Mouse (Mus musculus) heart, postnatal 36 days (tissue): ENCODE data around the gene S100a10. TPM values are rescaled to one million over a fixed set of nuclear protein-coding genes. Genes with fewer than 3 reads are reported as not detected.
"Not testable (repeated sequence)": the region's sequence is repeated elsewhere in the genome, so short reads cannot be mapped to it uniquely, and the experiment has no call there.

ENCODE experiments used
- DNase-seq, 2 experiments: peaks; one replicate each; pipeline ENCODE4 v3.0.0; 2021 to 2022
- intact Hi-C: fragments of 180-260 bp; cut with DNase I; formaldehyde crosslinking; loops from one replicate; pipeline ENCODE4 v1.15.1; 2025
- total RNA-seq, 2 experiments: library from RNA; stranded (reverse); gene quantifications; 2 replicates each; pipeline ENCODE4 v1.2.3; 2021

Gene S100a10
- 100 to 1,000 TPM in 1 of 2 experiments, 10 to 100 TPM in 1; 87.6 to 103 TPM for total RNA-seq

DNA sequence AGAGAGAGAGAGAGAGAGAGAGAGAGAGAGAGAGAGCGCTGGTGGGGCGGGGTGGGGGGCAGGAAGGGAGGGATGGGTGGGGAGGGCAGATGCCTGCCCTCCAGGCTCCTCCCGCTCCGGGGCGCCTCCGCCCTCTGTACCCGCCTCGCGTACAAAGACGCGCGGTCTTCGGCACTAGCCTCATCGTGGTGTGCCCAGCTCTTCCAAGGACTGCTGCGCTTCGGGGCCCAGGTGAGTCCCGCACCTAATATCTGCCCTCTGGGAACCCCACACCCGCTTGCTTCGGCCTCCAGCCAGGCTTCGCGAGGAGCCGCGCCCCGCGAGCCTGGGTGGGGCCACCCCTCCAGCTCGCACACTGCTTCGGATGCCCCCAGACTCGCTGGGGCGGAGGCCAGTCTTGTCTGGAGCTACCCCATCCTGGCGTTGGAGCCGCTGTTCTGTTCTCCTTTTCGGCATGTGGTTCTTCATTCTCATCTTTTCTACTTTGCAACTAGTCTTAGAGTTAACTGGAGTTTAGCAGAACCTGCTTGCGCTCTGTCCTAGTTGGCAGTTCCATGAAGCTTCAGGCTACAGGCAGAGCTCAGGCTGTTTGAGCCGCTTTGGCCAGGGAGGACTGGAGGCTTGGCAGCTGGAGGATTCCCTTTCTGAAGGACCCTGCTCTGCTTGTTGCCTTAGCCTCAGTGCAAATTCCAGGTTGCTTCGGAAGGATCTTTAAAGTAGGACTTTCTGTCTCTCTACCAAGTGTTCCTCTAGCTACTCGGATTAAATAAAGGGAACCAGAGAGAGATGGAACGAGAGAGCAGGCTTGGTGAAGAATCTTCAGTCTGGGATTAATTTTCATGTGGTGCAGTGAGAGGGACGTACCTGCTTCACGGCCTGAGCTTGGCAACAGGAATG is at the start of gene S100a10:
TSS of gene S100a10 (plus strand) at position 100 of the 897 bp plus-strand sequence.
- intact Hi-C loops = loop anchor here (2.0 kb wide), 1 partner anchor 42 kb away; no protein-coding TSS in a partner anchor
- DNase-seq = peak; percentile 79 to 86

DNA sequence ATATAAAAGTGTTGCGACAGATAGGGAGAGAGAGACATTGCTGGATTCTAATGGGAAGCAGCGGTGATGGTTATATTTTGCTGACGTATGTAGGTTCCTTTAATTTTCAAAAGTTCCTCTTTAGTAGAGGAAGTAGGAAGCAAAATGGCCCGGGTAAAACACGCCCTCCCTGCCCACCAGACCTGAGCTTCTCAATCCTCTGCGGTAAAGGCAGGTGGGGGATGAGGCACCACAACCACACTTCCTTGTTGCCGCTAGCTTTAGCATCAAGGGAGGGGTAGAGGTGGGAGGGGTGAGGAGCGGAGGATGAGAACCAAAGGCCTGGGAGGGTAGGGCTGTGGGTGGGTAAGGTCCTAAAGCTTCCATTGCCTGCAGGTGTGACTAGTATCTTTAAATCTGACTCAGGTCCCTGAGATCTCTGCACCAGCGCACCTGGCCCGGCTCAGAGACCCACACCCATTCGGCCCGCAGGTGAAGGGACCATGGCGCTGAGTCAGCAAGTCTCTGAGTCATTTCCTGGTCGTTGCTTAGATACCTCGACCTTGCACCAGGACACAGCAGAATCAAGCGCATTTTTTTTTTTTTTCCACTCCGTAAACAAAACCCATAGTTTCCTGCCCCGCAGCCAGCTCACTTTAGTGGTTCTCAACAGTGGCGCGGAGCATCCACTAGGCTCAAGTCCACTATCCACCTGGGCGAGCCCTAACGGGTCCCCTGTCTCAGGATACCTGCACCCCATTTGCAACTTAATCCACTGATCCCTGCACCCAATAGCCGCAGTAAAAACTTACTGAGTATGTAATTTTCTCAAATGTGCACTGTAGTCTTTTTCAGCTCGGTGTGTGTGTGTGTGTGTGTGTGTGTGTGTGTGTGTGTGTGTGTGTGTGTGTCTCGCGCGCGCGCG is 48.7 kb upstream of the S100a10 start:
- peak; percentile 20 to 35 for DNase-seq
- intact Hi-C loops = no loop called here

DNA sequence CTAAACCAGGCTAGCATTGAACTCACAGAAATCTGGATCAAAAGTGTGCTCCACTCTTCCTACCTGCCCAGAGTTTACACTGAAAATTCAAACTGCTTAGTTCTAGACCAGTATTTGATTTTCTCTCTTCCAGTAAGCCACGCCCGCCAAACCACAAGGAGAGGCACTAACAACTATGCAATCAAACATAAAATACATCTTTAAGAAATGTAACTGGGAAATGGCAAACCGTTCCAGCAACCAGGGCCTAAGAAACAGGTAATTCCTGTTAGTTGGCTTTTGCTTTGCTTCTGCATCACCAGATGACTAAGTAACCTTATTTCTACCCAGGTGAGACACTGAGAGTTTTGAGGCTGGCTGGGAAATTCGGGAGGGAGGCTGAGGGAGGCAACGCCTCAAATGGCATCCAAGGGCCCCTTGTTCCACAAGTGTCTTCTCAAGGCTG is 48.0 kb upstream of the S100a10 start:
- intact Hi-C loops = no loop called here
- no peak for DNase-seq

DNA sequence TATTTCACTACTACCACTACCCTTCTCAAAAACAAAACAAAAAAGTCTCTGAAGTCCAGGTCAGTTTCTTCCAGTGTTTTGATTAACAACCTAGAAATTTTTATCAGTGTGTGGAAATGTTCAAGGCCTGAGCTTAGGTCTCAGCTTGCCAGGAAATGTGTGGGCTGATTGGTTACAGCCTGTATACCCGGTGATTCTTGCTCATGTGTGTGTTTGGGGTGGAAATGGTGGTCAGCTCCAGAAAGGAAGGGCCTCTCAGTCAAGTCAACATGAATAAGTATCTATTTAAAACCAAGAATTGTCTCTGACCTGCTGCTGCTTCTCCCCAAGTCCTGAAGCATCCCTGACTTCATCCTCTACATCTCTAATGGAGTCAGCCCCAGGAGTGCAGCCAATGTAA is 45.6 kb upstream of the S100a10 start:
- DNase-seq = no peak
- intact Hi-C loops = no loop called here

DNA sequence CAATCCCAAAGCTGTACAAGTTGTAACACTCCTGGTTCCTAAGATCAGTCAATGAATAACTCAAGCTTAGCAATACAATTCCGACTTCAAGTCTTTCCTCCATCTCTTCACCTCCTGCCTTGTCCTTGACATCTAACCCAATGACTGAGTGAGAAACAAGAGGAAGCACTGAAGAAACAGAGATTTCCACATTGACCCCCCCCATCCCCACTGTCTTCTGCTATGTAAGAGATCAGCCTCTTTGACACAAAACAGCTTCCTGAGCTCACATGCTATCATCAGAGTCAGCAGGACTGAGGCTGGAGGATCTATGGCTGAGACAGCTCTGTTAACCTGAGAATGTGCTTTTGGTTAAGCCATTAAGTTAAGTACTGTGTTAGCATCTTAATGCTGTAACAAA is 43.8 kb upstream of the S100a10 start:
- no peak for DNase-seq
- intact Hi-C loops = no loop called here

DNA sequence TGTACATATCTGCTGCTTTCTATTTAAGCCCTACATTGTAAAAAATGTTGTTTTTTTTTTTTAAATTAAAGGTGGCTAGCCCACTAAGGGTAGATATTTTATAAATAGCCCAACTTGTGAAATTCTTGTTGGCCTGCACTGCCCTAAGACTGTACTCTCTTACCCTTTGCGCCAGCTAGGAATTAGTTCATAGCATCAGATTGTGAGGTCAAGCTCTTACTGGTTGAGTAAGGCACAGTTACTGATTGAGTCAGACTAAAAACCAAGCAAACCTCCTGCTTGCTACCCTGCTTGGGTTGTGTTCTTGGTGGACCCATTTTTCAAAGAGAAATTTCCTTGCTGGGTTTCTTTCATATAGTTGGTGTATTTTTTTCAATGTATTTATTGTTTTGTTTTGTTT is 43.1 kb upstream of the S100a10 start:
- DNase-seq = no peak
- intact Hi-C loops = no loop called here

DNA sequence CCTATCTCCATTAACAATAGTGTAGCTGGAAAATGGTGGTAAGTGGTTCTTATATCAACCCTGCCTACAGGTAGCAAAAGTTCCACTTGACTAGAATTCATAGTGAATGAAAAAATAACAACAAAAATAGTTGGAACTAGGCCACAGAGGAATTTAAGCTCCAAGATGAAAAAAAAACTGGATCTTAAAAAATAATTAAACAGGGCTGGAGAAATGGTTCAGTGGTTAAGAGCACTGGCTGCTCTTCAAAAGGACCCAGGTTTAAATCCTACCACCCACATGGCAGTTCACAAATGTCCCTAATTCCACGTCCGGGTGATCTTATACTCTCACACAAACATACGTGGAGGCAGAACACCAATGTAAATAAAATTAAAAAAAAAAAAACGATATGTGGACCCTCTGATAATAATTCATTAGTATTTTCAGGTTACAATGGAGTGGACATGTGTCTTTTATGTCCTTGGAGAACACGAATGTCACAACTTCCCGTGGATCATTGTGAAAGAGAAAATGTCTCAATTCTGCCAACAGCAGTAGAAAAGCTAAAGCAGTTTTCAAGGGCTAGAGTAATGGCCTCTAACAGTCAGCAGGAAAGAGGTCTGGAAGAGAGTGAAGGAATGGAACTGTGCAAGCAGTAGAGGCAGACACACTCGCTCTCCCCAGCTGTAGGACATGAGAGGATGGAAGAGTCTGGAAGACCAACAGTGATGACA is 42.3 kb upstream of the S100a10 start:
- no peak for DNase-seq

DNA sequence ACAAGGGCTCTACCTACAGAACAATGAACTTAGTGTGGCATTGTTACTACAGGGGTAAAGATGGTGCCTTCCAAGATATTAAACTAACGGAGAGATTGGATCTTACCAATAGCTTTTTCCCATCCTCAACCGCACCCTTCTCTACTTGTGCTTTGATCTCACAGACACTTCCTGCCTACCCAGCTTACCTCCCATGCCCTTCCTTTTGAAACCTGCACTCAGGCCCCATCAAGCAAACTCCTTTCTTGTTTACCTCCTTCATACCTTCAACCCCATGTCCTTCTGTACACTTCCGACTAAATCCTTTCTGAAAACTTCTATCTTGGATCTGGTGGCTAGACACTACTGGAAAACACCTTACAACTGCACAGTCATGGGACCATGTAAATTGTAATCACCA is 40.3 kb upstream of the S100a10 start:
- intact Hi-C loops = no loop called here
- DNase-seq = no peak

More for the DNA sequence above, 42.3 kb upstream of the S100a10 start:
- intact Hi-C loops = no loop called here

DNA sequence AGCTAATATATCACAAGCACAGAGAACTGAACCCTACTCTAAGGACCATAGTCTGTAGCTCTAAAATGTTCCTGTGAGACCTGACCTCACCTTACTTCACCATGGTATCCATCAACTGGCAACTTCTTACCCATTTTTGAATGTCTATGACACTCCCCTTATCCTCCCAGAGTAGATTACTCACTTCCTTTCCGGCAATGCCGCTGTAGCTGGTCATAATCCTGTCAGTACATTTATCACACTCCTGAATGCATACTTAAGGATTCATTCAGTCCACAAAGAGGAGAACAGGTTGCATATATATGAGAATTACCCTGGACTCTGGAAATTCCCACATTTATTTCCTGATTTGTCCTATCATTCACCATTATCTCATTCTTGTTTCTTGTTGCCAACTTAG is 37.5 kb upstream of the S100a10 start:
- no peak for DNase-seq
- intact Hi-C loops = no loop called here

DNA sequence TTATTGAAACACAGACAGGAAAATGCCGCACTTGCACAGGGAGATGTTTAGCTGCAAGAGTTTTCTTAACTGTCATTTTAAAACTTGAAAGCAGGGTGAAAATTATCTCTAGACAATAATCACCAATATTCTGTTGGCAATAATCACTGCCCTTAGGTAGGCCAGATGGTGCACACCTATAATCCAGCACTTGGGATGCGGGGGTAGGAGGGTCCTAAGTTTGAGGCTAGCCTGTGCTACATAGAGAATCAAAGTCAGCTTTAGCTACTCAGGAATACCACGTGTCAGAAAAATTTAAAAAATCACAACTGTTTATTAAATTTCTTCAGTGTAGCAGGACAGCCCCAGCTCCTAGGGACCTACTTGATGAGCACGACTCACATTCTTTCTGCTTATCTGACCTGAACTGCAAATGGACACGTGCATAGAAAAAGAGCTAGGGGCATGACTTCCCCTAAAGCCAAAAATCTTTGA is 35.0 kb upstream of the S100a10 start:
- intact Hi-C loops = loop anchor here (2.0 kb wide), 1 partner anchor 27 kb away; no protein-coding TSS in a partner anchor
- no peak for DNase-seq

DNA sequence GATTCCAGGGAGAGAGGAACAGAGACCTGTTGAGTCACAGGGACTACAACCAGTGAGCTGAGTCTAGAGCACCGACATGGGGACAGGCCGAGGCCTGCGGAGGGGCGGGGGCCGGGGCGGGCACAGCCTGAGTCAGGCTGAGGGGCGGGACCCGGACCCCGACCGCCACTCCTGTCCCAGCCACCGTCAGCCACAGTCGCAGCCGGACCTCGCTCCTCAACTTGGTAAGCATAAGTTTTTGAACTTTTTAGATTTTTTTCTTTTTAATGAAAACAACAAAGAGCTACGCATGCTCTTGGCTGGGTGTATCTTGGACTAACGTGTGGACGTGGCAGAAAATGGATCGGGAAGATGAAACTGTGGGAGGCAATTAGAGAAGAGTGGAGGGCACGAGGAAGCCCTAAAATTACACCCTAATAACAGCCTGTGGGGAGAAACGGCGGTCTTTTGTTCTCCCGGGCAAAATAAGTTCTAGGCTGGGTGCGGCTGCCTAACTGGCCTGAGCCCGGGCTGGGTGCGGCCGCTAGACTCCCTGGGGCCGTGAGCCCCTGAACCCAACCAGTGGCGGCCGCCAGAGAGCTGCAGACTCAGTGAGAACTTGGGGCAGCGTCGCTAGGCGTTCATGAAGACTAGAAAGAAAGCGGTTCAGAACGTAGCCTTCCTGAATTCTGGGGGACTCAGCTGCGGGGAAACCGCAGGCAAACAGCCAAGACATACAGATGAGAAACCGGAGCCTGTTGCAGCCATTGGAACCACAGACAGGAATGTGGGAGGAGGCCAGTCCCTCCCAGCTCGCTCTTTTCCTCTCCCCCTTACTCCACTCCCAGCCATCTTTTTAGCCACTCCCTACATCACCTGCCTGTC is 34.3 kb upstream of the S100a10 start, which contains the start of gene S100a11:
TSS of gene S100a11 (plus strand) at position 159 of the 864 bp plus-strand sequence.
- DNase-seq = peak; percentile 69 to 80
- intact Hi-C loops = loop anchor here (2.0 kb wide), 1 partner anchor 26 kb away; no protein-coding TSS in a partner anchor

DNA sequence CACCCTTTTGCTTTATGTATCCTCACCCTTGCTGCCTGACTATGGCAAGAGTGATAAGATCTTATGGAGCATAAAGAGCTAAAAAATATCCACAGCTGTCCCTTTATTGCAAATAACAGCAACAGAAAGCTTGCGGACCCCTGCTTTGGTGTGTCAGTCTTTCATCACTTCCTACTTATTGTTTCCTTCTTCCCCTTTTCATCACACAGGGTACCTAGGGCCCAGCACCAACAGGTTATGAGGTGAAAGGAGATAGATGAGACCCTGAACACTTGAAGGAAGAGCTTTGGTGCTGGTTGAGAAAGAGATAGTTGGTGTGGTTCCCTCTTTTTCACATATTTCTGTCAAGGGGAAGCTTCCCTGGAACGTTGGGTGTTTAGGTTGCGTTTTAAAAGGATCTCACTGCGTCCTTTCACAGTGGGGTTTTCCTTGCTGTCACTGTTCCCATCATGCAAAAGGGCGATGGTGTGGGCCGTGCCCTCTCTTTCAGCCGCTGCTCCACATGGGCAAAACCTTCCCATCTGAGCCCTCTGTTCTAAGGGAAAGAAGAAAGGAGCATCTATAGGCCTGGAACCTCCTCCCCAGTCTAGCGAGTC is 33.3 kb upstream of the S100a10 start:
- DNase-seq = peak in 1 of 2 experiments; percentile 10
- intact Hi-C loops = loop anchor here (2.0 kb wide), 1 partner anchor 25 kb away; no protein-coding TSS in a partner anchor

DNA sequence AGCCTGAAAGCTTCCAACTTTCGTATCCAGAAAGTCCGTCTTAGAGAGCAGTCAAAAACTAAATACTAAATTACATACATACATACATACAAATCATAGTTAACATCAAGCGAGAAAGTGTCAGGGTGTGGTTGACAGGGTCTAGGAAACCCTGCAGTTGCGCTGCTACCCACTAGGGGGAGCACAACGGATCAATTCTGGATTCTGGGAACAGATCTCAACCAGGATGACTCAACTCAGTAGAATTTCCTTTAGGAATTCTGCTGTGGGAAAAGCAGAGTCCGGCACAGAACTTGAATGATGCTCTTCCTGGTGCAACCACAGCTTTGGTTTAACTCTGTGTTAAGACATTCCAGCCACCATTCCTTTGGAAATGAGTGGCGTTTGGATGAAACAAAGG is 32.3 kb upstream of the S100a10 start:
- intact Hi-C loops = no loop called here
- peak; percentile 78 to 79 for DNase-seq

DNA sequence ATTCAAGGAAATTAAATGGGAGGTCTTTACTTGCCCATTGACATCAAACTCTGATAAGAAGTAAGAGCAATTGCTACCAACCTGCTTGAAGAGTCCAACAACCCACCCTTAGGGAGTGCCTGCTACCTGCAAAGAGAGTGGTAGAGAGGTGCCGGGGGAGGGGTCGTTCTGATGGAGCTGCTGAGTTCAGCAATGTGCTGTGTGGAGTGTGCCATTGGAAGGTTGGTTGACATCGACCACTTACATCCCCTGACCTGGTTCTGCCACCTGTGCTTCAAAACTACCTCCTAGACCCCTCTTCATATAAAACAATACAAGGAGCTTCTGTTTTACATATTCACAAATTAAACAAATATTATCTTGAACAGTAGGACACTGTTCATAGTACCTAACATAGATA is 27.6 kb upstream of the S100a10 start:
- intact Hi-C loops = no loop called here
- DNase-seq = no peak

DNA sequence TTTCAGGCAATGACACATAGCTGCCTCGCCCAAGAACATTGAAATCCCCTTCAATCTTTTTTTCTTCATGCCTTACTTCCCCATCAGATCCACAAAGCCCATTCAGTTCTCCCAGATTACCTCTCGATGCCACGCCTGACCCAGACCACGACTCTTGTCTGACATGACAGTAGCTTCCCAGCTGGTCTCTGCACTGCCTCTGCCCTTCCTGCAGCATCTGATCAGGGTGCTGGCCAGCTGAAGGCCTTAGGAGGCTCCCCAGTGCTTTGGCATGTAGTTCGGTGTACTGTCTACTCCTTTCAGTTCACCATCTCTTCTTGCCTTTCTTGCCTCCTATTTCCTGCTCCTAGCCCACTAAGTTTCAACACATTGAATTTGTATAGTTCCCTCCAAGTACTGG is 26.1 kb upstream of the S100a10 start:
- intact Hi-C loops = no loop called here
- DNase-seq = no peak

DNA sequence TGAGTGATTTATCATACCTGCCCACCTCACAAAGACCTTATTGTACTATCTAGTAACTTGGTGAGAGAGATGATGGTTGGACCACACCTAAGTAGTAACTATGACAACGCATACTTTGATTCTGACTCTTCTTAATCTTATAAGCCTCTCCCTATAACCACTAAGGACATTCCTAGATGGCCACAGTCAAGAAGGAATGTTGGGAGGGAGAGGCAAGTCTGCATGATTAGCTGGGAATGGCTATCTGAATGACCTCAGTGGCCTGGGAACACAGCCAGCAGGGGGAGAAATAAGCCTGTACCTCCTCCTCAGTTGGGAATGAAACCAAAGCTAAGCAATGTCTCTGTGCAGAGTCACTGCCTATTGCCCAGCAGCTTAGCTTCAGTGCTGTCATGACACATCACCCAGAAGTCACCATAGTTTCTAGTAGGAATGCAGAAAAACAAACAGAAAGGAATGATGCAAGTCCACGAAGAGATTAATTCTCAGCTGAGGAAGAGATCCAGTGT is 17.8 kb upstream of the S100a10 start:
- intact Hi-C loops = no loop called here
- peak; percentile 55 to 57 for DNase-seq

DNA sequence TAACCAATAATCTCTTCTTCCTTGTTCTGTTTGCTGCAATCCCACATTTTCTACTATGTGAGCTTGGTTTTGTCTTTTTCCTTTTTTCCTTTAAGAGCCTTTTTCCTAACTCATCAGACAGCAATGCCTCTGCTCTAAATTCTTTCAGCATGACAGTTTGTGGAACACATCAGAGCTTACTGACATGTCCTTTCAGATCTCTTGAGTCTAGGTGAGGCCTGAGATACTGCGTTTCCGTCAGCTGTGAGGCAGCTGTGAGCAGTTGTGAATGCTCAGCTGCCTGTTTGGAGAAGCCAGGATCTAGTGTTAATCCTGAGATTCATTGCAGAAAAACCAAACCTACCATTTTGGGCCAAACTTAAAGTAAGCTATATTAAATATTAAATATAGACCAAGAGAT is 16.4 kb upstream of the S100a10 start:
- intact Hi-C loops = no loop called here
- no peak for DNase-seq

DNA sequence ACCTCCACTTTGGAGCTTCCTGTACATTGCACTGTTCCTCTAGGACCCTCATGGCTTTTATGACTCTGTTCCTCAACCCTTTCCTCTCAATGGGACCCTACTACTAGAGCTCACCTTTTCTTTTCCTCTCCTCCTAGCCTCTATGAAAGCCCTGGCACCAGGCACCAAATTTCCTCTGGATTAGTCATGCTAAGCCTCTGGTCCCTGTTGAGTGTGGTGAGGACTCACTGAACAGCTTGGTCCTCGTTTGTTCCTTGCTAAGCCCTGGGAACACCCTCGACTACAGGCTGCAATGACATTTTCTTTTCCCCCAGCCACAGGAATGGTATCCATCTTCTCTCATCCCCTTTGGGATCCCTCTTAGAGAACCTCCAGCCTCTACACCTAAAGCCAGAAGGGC is 13.4 kb upstream of the S100a10 start:
- DNase-seq = no peak
- intact Hi-C loops = no loop called here

DNA sequence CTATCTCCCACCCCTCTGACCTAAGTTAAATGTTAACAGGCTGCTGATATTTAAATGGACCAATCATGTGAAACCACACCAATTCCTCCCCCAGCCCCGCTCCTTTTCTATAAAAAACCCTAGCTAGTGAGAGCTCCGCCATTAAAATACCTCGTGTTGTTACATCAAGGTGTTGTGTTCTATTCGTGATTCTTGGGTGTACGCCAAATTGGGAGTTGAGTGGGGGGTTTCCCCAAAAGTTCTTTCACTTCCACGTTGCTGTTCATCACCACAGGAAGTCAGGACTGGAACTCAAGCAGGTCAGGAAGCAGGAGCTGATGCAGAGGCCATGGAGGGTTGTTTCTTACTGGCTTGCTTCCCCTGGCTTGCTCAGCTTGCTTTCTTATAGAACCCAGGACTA is 10.7 kb upstream of the S100a10 start:
- DNase-seq, intact Hi-C loops: not testable (repeated sequence)
